Mouse (Mus musculus) brain, embryonic 14.5 days (tissue): ENCODE measurements around the gene 1700024G13Rik.

ENCODE experiments used
- CTCF ChIP-seq: fragments of 200-500 bp; IDR thresholded peaks from 2 replicates; pipeline ENCODE4 v1.5.1; 2012; ENCODE audit warnings: inconsistent platforms, mild to moderate bottlenecking, moderate library complexity, borderline replicate concordance; ENCODE audit not compliant: insufficient read depth, insufficient read length; ENCODE audit errors: extremely low read depth
- POLR2A ChIP-seq: fragments of 200-500 bp; IDR thresholded peaks from 2 replicates; pipeline ENCODE4 v1.6.1; 2012; ENCODE audit warnings: mild to moderate bottlenecking, inconsistent platforms, borderline replicate concordance; ENCODE audit not compliant: poor library complexity, insufficient read depth, insufficient read length, severe bottlenecking; ENCODE audit errors: extremely low read depth

- TF ChIP-seq CTCF (no peak), POLR2A (no peak)
Measured at GRCm38 (mm10) chr14:32423946-32424345, 35.8 kb upstream of the 1700024G13Rik start.
